Mouse (Mus musculus): ENCODE results near the gene Ccdc80.

DNA sequence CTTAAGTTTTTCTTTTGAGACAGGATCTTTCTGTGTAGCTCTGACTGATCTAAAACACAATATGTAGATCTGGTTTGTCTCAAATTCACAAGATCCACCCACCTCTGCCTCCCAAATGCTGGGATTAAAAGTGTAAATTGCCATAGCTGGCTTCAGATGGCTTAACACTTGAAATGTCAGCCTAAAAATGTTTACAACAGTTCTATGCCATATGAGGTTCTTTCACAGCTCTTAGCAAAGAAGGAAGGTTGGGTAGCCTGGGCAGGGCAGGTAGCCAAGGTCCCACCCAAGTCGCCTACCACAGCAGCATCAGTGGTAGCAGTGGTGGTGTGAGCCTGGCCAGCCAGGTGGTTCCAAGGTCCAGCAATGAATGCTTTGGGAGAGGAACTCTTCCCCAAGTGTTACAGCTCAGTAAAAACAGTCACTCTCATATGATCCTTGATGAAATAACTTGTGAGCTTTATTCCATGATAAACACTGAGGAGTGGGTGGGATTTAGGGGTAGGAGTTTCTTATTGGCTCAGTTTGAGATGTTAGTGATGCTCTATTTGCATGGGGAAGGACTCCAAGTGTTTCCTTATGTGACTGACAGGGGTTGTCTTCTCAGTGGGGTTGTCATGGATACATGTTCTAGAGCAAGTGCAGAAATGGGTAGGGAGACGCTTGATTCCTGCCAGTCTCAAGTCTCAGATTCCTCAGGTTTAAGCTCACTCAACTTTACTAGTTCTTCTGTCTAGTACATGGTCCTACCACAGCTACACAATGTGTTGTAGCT, 34.9 kb downstream of the Ccdc80 start:
- no peak for TF ChIP-seq POLR2A (IDR thresholded peaks at IDR 0.05; ENCODE audit: insufficient read depth, low read depth, low read length)
- no peak for TF ChIP-seq CTCF (IDR thresholded peaks at IDR 0.05; ENCODE audit: insufficient read depth, low read depth, low read length)
